In the genomic region with DNA sequence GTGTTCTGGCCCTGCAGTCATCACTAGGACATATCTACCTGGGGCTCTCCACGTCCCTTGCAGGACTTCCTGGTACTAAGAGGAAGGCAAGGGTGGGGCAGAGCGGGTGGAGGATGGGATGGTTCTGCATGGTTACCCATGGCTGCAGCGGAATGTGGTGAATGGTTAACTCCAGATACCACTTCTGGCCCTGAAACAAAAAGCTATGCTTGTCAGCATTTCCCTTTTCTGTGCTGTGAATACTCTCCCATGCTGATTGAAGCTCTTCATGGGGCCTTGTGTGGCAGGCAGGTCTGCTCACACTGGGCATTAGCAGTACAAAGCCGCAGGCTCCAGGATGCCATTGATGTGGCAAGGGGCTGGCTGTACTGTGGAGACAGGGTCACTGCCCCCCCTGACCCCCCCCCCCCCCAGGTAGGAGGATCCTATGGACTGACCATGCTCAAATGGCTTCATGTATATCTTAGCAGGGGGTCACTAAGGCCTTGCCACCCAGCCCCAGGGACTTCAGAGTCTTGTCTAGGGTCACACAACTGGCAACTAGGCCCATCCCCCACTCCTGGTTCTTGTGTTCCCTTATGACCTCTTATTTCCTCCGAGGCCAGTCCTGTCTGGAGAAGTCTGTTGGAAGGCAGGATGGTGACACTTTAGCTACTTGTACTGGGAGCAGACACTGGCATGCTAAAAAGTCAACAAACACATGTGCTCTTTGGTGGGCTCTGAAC, we compare ENCODE assay signal across 8 mouse cellular contexts.
A peak's percentile ranks its signal among the peaks of the same experiment; 100 is the strongest.
DNase-seq lines count a peak whose midpoint lies in the region; ATAC-seq lines count a peak whose summit lies in the region.

No protein-coding gene starts in this region.

- WGBS in kidney, embryonic 14.5 days, result 30% methylated on average over 5 of the region's 5 CpGs

- H3K27me3 ChIP-seq in kidney, embryonic 14.5 days (ENCODE audit: control insufficient read depth, insufficient read depth, low read length), result no peaks in the 10 kb centered on the region

- DNase-seq in urinary bladder, postnatal 14 days (ENCODE audit: low spot score), result peak; percentile 56
- DNase-seq in urinary bladder, adult 18-20 months (ENCODE audit: low spot score in 2 of 2), result no peak
- peak; percentile 77 for DNase-seq in lung, postnatal 36 days
- DNase-seq in adrenal gland, adult (ENCODE audit: inconsistent age in 2 of 2, low spot score in 1 of 2), result no peak
- no peak for DNase-seq in layer of hippocampus, postnatal 10 days (ENCODE audit: low spot score in 2 of 2)
- no peak for DNase-seq in thymus, postnatal 25 days

- H3K36me3 ChIP-seq in kidney, embryonic 14.5 days (ENCODE audit: control insufficient read depth, insufficient read depth, low read length), result no peaks in the 10 kb centered on the region

- H3K4me2 ChIP-seq in kidney, embryonic 14.5 days (replicated peaks; ENCODE audit: low read depth, low read length), result no peak overlapping the region

- H3K9me3 ChIP-seq in kidney, embryonic 14.5 days (ENCODE audit: control insufficient read depth, low read length), result no peaks in the 10 kb centered on the region

- ATAC-seq in kidney, embryonic 14.5 days (ENCODE audit: low FRiP score, low TSS enrichment), result peak; percentile 85
- ATAC-seq in erythroid progenitor cell, adult 5-6 weeks (replicated peaks; ENCODE audit: low FRiP score, poor library complexity, severe bottlenecking), result no peak

- peaks cover 20% of the 10 kb centered on the region for H3K4me1 ChIP-seq in kidney, embryonic 14.5 days (ENCODE audit: control insufficient read depth, insufficient read depth, low read length)

- H3K27ac ChIP-seq in kidney, embryonic 14.5 days (ENCODE audit: low read depth, low read length), result peak overlapping the region; percentile 85

- no peak overlapping the region for H3K9ac ChIP-seq in kidney, embryonic 14.5 days (ENCODE audit: low read depth, low read length)

- no peak overlapping the region for H3K4me3 ChIP-seq in kidney, embryonic 14.5 days (ENCODE audit: low read length)

Comparison
In these comparisons a context has a peak if more than half of its experiments do, and no peak if none do; other contexts are left out.
1. DNase-seq: peak in urinary bladder, postnatal 14 days (single experiment) and lung, postnatal 36 days (single experiment); none in urinary bladder, adult 18-20 months (0 of 2), adrenal gland, adult (0 of 2), layer of hippocampus, postnatal 10 days (0 of 2) and thymus, postnatal 25 days (single experiment).